Mouse (Mus musculus) gastrocnemius, postnatal 10 days (tissue): Measurements from ENCODE around the gene Clp1. TPM values are rescaled to one million over a fixed set of nuclear protein-coding genes. Genes with fewer than 3 reads are reported as not detected.
A peak's percentile ranks its signal among the peaks of the same experiment; 100 is the strongest.
"Not testable (repeated sequence)": the region's sequence is repeated elsewhere in the genome, so short reads cannot be mapped to it uniquely, and the experiment has no call there.

Source experiments
- DNase-seq: peaks from one replicate; pipeline ENCODE4 v3.0.0; 2021; ENCODE audit warnings: mixed read lengths
- total RNA-seq, 2 experiments: library from RNA; stranded (reverse); gene quantifications; 2 replicates each; pipeline ENCODE4 v1.2.3; 2021

Clp1 gene
- total RNA-seq, 2 experiments from 2014 or later: 4.6 to 5.3 TPM

GRCm38 (mm10) chr2:84738271-84738911 lies 11.2 kb upstream of the Clp1 start:
- no peak for DNase-seq

DNA sequence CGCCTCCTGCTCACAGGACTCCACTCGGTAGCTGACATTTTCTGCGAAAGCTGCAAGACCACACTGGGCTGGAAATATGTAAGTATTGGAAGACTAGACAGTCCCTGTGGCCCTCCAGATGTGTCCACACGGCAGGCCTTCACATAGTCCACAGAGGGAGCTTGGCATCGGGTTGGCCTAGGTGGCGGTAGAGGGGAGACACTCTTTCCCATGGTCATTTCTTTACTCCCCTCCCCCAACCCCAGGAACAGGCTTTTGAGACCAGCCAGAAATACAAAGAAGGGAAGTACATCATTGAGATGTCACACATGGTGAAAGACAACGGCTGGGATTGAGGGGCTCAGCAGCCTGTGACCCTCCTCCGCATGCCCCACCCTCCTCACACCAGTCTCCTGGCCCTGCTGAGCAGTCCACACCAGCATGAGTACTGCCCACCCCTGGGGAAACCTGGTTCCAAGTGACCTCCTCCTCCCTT lies 10.3 kb upstream of the Clp1 start:
- DNase-seq: no peak

GRCm38 (mm10) chr2:84736312-84737161 lies 9.4 kb upstream of the Clp1 start:
- no peak for DNase-seq

GRCm38 (mm10) chr2:84735346-84735920 lies 8.3 kb upstream of the Clp1 start:
- no peak for DNase-seq

DNA sequence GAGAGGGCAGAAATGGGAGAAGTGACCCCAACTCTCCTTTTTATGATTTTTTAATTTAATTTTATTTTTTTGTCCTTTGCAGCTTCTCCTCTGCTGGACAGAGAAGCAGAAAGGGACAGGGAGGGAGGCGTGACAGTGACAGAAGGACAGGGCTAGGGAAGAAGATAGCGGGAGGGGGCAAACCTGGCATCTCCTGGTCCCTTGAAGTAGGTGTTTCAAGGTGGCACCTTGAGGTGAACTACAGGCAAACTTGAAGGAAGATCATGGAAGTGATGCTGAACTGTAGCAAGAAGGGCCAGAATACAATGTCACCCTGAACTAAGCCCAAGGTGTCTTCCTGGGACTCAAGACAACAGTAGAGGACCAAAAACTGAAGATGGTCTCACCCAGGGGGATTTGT lies 7.8 kb upstream of the Clp1 start:
- no peak for DNase-seq

GRCm38 (mm10) chr2:84734351-84734864 lies 7.3 kb upstream of the Clp1 start:
- DNase-seq: no peak

GRCm38 (mm10) chr2:84733579-84734300 lies 6.6 kb upstream of the Clp1 start, which contains the start of gene Ypel4:
TSS of gene Ypel4 (plus strand) at chr2:84734058.
- DNase-seq: no peak

- DNase-seq: no peak
Observed at GRCm38 (mm10) chr2:84732394-84732793, 5.2 kb upstream of the Clp1 start.

DNA sequence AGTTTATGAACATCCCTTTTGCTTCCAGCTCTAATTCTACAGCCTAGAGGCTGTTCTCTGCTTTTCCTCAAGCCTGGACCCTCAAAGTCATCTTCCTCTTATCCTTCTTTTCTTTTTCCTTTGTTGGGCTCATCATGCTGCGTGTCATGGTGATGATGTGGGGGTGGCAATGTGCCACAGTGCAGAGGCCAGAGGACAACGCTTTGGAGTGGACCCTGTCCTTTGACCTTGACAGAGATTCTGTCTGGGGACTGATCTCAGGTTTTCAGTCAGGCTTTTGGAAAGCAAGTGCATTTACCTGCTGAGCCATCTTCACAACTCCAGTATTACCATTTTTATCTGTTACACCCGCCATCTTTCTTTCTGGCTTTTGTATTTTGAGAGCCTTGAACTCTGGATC lies 4.1 kb upstream of the Clp1 start:
- no peak for DNase-seq

GRCm38 (mm10) chr2:84728191-84728590 lies 1.0 kb upstream of the Clp1 start:
- DNase-seq: not testable (repeated sequence)

- no peak for DNase-seq
Observed at GRCm38 (mm10) chr2:84726716-84727115, 434 bp downstream of the Clp1 start.

- no peak for DNase-seq
Observed at GRCm38 (mm10) chr2:84725770-84726169, 1.4 kb downstream of the Clp1 start.

GRCm38 (mm10) chr2:84723856-84724255 lies 3.3 kb downstream of the Clp1 start:
- DNase-seq: no peak

DNA sequence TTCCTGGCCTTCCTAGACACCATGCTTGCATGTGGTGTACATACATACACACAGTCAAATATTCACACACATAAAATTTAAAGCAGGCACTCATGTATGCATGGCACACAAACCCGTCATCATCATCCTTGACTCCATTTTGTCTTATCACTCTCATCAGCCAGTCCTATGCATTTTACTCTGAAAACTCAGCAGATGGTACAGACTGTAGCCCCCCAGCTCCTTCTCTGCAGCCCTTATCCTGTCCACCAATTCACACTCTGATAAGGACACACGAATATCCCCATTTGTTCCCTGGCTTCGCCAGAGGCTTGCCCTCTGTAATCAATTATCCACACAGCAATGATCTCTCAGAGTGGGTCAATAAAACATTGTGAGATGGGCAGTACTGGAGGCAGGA lies 6.0 kb downstream of the Clp1 start:
- DNase-seq: no peak

GRCm38 (mm10) chr2:84720718-84721117 lies 6.4 kb downstream of the Clp1 start:
- DNase-seq: no peak

DNA sequence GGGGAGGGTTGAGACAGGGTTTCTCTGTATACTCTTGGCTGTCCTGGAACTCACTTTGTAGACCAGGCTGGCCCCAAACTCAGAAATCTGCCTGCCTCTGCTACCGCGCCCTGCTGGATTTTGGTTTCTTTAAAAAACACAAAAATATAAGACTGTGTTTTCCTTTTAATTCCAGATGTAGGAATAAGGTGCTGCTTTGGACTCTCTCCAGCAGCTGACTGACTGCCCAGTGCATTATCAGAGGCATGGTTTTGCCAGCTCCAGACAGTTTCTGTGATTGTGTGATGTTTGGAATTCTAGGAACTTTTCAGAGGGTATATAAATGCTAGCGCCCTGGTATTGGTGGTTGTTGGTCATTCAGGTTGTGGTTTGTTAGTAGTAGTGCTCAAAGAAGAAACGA lies 9.8 kb downstream of the Clp1 start:
- DNase-seq: no peak

DNA sequence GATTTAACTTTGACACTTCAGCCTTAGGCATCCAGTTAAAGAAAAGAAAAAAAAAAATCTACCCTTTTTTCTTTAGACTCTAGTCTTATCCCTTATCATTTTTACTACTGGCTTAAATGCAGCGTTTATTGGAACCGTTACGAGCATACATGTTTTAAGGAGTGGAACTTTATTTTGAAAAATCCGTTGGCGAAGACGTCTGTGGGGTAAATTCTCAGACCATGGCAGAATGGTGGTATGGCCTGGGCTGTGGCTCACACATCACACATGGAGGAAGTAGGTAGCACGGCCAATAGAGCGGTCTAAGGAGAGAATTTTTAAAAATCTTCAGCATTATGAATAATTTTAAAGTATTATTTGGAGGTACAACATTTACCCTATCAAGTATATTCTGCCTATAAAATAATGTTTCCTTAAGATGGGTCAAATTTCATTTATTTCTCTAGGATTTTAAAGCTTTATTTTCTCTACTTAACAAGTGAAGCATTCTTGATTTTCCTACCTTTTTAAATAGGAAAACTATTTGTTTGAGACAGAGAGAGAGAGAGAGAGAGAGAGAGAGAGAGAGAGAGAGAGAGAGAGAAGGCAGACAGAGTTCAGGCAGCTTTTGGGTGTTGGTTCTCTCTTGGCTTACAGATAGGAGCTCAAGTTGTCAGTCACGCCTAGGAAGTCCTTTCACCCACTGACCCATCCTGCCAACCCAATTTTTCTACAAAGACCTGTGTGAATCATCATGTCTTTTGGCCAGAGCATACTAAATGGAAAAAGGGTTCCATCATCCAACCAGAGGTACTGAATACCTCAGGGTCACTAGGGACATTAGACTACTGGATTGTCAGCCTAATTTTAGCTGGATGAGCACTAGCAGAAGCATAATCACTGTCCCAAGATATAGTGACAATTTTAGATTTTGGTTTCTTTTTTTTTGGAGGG lies 10.5 kb downstream of the Clp1 start:
- DNase-seq: no peak

DNA sequence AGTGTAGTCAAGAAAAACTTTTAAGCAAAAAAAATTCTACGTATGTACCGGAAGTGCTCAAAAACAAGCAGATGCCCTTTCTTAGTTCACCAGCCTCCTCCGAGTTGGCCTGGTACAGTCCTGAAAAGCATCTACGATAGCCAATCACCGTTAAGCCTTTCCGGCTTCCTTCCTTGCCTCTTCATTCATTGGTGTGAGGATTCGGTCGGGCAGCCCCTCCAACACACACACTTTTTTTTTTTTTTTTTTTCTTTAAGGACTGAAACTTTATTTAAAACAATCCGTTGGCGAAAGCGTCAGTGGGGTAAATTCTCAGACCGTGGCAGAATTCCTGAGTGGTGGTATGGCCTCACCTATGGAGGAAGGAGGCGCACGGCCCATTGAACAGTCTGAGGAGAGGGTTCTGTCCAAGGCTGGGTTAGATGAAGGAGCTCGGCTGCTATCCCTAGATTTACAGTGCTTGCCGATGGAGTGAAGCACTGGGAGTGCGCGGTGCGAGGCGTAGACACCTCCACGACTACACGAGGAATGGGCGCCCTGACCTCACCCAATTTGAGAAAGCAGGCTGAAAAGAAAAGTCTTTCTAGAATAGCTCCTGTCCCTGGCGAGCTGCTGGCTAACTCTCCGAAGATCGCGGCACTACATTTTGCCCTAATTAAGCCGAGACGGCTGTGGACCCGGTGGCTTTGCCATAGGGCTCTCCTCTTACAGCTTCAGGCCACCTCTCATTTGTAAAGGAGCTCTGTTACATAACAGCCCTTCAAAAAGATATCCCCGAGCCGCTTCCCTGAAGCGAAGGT lies 11.4 kb downstream of the Clp1 start:
- peak; percentile 45 for DNase-seq

- peak; percentile 99 for DNase-seq
Observed at GRCm38 (mm10) chr2:84714811-84715561, 12.2 kb downstream of the Clp1 start, which contains the start of gene Zdhhc5. TSS of gene Zdhhc5 (minus strand) at chr2:84715180.
